Mouse (Mus musculus) v-Abl transformed pro-B cells (cell line): ENCODE results near the gene Slc44a1.

Source experiments
- in situ Hi-C, 2 experiments: fragments of 400-800 bp; cut with MboI; formaldehyde crosslinking; loops; one replicate each; pipeline ENCODE4 v1.15.1; 2025; ENCODE audit not compliant: unreplicated experiment in 2 of 2

Slc44a1 gene

DNA sequence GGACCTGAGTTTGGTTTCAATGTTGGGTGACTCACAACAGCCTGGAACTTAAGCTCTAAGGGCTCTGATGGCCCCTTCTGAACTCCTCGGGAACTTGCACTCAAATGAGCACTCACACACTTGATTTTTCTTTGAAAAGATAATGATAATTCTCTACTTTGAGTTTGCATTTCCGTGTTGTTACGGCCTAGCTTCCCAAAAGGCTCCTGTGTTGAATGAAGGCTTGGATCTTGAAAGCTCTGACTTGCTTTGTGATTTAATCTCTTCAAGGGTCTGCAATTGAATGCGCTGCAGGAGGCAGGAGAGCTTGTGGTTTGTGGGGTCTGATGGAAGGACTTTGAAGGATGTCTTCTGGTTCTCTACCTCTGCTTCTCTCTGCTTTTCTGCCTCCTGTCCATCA, 13.1 kb upstream of the Slc44a1 start:
- in situ Hi-C loops = loop anchor here in 1 of 2 experiments (25.0 kb wide), 1 partner anchor 1935 kb away; the partner anchor contains the start of gene Rad23b

DNA sequence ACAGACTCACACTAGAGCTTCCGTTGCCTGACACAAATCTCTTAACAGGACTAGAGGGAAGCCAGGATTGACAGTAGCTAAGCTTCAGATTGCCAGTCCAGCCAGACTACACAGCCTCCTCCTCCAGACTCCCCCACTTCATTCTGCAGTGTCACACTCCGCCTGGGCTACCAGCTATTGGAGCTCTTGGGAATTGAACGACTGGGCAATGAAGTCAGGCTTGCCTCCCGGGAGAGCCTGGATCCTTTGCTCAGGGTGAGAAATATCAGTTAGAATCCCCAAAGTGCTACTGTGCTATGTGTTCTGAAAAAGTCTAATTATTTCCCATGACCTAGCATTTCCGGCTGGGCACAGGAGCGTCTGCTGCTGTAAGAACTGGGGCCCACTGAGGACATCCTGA, 9.7 kb upstream of the Slc44a1 start:
- in situ Hi-C loops = loop anchor here in 1 of 2 experiments (25.0 kb wide), 1 partner anchor 1932 kb away; the partner anchor contains the start of gene Rad23b

GRCm38 (mm10) chr4:53431585-53432234, 8.5 kb upstream of the Slc44a1 start:
- in situ Hi-C loops = loop anchor here in 1 of 2 experiments (25.0 kb wide), 1 partner anchor 1931 kb away; the partner anchor contains the start of gene Rad23b

GRCm38 (mm10) chr4:53437110-53437755, 3.0 kb upstream of the Slc44a1 start:
- in situ Hi-C loops = loop anchor here in 1 of 2 experiments (25.0 kb wide), 1 partner anchor 1925 kb away; the partner anchor contains the start of gene Rad23b

GRCm38 (mm10) chr4:53438386-53438785, 1.8 kb upstream of the Slc44a1 start:
- in situ Hi-C loops = loop anchor here in 1 of 2 experiments (25.0 kb wide), 1 partner anchor 1924 kb away; the partner anchor contains the start of gene Rad23b

- in situ Hi-C loops = loop anchor here in 1 of 2 experiments (25.0 kb wide), 1 partner anchor 1923 kb away; the partner anchor contains the start of gene Rad23b
Measured at GRCm38 (mm10) chr4:53438836-53439480, 1.3 kb upstream of the Slc44a1 start.

DNA sequence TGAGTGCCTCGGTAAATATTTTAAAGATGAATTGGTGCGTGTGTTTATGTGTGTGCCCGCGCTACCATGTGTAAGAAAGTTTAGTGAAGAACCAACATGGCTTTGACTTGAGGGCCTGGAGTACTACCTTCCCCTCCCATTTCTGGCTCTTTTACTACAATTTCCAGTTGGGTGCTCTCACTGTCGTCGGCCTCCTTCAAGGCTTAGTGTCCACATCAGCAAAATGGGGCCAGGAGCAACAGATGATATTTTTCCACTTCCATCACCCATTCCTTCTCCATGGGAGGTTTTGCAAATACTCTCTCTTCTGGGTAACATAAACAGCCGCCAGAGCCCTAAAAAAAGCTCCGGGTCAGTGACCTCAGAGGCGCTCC, 590 bp upstream of the Slc44a1 start:
- in situ Hi-C loops = loop anchor here in 1 of 2 experiments (5.0 to 25.0 kb wide), 2 partner anchors 73 to 1923 kb away; partner anchors contain the start of gene Rad23b

DNA sequence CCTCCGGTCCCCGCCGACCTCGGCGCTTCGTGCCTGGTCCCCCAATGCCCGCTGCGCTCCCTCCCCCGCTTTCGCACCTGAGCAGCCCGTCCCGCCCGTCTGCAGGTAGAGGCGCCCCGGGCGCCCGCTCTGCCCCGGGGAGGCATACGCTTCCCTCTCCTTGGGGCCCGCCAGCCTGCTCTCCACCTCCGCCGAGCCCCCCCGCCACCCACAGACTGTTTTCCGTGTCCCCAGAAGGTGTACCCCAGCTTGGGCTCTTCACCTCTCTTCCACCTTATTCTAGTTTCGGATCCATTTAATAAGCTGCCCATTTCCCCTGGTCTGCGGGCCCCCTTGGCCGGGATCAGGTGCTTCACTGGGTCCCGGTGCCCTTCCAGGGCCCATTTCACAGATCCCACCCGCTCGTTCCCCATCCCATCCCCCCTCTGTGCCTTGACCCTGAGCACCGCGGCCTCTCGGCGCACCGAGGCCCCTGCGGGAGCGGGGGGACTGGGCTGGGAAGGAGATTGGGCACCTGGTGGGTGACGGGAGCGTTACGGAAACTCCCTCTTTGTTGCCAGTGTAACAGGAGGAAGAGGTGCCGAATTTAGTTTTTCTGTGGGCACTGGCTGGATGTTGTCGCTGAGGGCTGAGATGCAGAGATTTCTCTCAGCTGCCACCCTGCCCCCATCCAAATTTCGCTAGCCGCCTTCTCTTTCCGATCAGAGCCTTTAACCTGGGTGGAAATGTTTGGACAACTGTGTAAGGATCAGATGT, 781 bp downstream of the Slc44a1 start:
- in situ Hi-C loops = loop anchor here in 1 of 2 experiments (5.0 to 25.0 kb wide), 2 partner anchors 71 to 1921 kb away; partner anchors contain the start of gene Rad23b

DNA sequence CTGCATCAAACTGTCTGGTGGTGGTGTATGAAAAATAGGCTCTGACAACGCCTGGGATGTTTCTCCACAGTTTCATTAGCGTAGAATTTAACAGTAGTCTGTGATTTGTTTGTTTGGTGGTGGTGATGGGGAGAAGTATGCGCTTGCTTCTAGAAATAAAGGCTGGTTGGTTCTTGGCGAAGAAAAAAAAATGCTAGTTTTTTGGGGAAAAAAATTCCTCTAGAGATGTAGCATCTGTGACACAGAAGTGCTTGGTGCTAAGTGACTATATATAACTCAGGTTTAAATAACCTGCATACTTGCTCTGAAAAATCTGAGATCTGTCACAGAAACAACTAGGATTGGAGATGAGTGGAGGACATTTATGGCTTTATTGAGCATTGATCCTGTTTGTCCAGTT, 1.5 kb downstream of the Slc44a1 start:
- in situ Hi-C loops = loop anchor here in 1 of 2 experiments (5.0 to 25.0 kb wide), 2 partner anchors 71 to 1921 kb away; partner anchors contain the start of gene Rad23b

GRCm38 (mm10) chr4:53446216-53446615, 6.0 kb downstream of the Slc44a1 start:
- in situ Hi-C loops = loop anchor here in 1 of 2 experiments (25.0 kb wide), 1 partner anchor 1916 kb away; the partner anchor contains the start of gene Rad23b

DNA sequence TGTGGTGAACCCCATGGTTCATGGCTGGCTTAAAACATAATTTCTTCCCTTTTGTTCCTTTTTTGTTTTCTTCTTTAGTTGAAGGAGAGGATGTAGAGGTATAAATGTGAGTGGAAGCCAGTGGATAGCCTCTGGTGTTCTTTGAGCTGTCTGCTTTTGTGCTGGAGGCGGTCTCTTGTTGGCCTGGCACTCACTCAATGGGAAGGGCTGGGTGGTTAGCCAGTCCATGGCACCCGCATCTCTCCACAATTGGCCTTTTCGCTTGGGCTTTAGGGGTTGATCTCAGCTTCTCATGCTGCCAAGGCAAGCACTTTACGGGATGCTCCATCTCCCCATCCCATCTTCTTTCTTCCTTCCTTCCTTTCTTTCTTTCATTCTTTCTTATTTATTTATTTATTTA, 7.6 kb downstream of the Slc44a1 start:
- in situ Hi-C loops = loop anchor here in 1 of 2 experiments (25.0 kb wide), 1 partner anchor 1915 kb away; the partner anchor contains the start of gene Rad23b

- in situ Hi-C loops = no loop called here
Measured at GRCm38 (mm10) chr4:53450736-53451135, 10.5 kb downstream of the Slc44a1 start.

DNA sequence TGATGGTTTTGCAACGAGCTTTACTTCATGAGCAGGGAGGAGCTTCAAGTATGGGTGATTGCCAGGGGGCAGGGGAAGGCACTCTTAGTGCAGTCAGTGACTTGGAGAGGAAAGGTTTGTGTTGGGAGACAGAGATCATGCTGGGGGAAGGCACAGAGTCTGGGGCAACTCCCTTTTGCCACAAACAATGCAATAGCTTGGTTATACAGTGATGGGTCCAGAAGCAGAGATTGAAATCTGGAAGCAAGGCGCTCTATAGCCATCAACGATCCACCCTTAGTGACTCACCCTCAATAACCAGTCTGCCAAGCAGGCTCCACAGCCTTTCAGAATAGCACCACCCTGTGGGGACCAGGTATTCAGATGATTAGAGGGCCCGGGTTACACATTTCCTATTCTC, 11.7 kb downstream of the Slc44a1 start:
- in situ Hi-C loops = no loop called here

- in situ Hi-C loops = no loop called here
Measured at GRCm38 (mm10) chr4:53452457-53452856, 12.2 kb downstream of the Slc44a1 start.

GRCm38 (mm10) chr4:53452976-53453889, 13.0 kb downstream of the Slc44a1 start:
- in situ Hi-C loops = no loop called here

DNA sequence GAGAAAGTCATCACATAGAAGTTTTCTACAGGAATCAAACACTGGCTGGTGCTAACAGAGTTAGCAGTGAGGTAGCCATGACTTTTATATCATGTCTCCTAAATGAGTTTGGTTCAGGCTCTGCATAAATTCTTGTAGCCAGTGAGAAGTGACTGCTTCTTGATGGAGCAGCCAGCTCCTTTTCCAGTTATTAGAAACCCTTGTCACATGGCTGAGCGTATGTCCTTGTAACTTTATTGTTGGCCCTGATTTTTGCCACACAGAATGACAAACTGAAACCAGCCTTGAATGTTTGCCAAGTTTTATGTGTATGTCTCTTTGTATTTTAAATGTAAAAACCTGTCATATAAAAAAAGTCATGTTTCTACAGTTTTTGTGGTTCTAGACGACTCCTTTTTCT, 15.7 kb downstream of the Slc44a1 start:
- in situ Hi-C loops = no loop called here

DNA sequence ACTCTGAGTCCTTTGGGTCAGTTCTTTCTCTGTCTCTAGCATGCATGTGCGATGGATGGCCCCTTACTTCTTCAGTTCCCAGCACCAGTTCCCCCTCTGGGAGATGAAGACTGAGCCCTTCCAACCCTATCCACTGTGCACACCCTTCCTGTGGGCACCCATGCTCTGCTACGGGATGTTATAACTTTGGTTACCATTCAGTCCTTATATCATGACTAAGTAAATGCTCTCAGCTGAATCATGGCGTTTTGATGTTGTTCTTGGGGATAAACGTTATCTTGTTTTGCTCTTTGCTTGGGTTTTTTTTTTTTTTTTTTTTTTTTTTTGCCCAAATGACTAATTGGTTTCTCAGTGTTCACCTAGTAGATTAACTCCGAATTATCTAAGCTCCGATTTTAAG, 16.4 kb downstream of the Slc44a1 start:
- in situ Hi-C loops = no loop called here

- in situ Hi-C loops = no loop called here
Measured at GRCm38 (mm10) chr4:53458503-53458902, 18.3 kb downstream of the Slc44a1 start.

DNA sequence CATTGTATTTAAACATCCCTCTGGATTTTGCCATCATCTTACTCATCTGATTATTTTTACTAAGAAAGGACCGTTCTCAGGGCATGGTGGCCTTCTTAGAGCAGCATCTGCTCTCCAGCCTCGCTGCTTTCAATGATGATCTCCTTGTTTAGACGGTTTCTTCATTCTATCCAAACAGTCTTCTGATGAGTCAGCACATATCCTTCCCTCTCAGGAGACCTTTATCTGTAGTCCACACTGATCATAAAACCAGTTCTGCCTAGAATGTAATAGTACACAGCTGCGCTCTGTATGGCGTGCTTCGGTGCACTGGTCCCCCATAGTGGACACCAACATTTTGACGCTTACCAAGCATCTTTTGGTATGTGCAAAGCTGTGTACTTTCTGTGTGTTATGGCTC, 19.5 kb downstream of the Slc44a1 start:
- in situ Hi-C loops = no loop called here
